Mouse (Mus musculus) adrenal gland, adult (tissue): ENCODE measurements at regions not wholly inside any gene's neighbourhood (a gene's known extent, or its start where the extent isn't known, plus 50 kb on each side); places are given as distances from the start of the nearest gene placed in this dataset.
A peak's percentile ranks its signal among the peaks of the same experiment; 100 is the strongest.

Source experiments
- DNase-seq, 2 experiments: peaks; one replicate each; pipeline ENCODE4 v3.0.0; 2022 to 2023; ENCODE audit warnings: low spot score in 1 of 2; ENCODE audit not compliant: inconsistent age in 2 of 2

GRCm38 (mm10) chr4:52666768-52667480, 70.8 kb downstream of the Toporsl start:
- no peak for DNase-seq

- no peak for DNase-seq
Observed at GRCm38 (mm10) chr4:52709563-52709962, 104.8 kb upstream of the Olfr275 start.

- DNase-seq, result no peak
Observed at GRCm38 (mm10) chr4:52726203-52726602, 88.2 kb upstream of the Olfr275 start.

- peak; percentile 14 to 68 for DNase-seq
Observed at GRCm38 (mm10) chr4:52726625-52727297, 87.6 kb upstream of the Olfr275 start.

GRCm38 (mm10) chr4:52733141-52733540, 81.3 kb upstream of the Olfr275 start:
- DNase-seq, result no peak

GRCm38 (mm10) chr4:52739543-52740474, 74.6 kb upstream of the Olfr275 start:
- DNase-seq, result no peak

- no peak for DNase-seq
Observed at GRCm38 (mm10) chr4:52752838-52753509, 61.4 kb upstream of the Olfr275 start.
